Mouse (Mus musculus) stomach, embryonic 15.5 days (tissue): ENCODE measurements around the gene Knstrn. TPM values are rescaled to one million over a fixed set of nuclear protein-coding genes. Genes with fewer than 3 reads are reported as not detected.

ENCODE experiments used
- ATAC-seq: fragments of 200-750 bp; cut with Nextera tagmentation; 2 replicates; pipeline ENCODE4 v1.8.0; 2017; ENCODE audit warnings: low read depth, moderate number of reproducible peaks, moderate TSS enrichment; ENCODE audit not compliant: insufficient read depth, low FRiP score
- H3K27ac ChIP-seq: fragments of 300-500 bp; sonication (generic); 2 replicates; pipeline ENCODE4 v1.5.1; 2015; ENCODE audit warnings: mild to moderate bottlenecking, inconsistent platforms
- H3K27me3 ChIP-seq: fragments of 300-500 bp; sonication (generic); replicated peaks from 2 replicates; pipeline ENCODE4 v1.6.1; 2015; ENCODE audit warnings: inconsistent platforms
- H3K36me3 ChIP-seq: fragments of 300-500 bp; sonication (generic); 2 replicates; pipeline ENCODE4 v1.6.1; 2015; ENCODE audit warnings: inconsistent platforms
- H3K4me1 ChIP-seq: fragments of 300-500 bp; sonication (generic); 2 replicates; pipeline ENCODE4 v1.6.1; 2015; ENCODE audit warnings: inconsistent platforms
- H3K4me2 ChIP-seq: fragments of 300-500 bp; sonication (generic); 2 replicates; pipeline ENCODE4 v1.6.1; 2015; ENCODE audit warnings: mild to moderate bottlenecking, inconsistent platforms
- H3K4me3 ChIP-seq: fragments of 300-500 bp; sonication (generic); replicated peaks from 2 replicates; pipeline ENCODE4 v1.5.1; 2015; ENCODE audit warnings: inconsistent platforms
- H3K9ac ChIP-seq: fragments of 300-500 bp; sonication (generic); 2 replicates; pipeline ENCODE4 v1.6.1; 2015; ENCODE audit warnings: inconsistent platforms
- H3K9me3 ChIP-seq: fragments of 300-500 bp; sonication (generic); 2 replicates; pipeline ENCODE4 v1.6.1; 2016; ENCODE audit warnings: inconsistent platforms
- WGBS: fragments of 180-500 bp; shearing (Covaris S2); methylation state at CpG from one replicate; pipeline ENCODE4 v1.1.7; 2015; 5-methylcytosine and 5-hydroxymethylcytosine counted together
- polyA plus RNA-seq: library from polyadenylated mRNA; unstranded; fragments of >200 nt; fragmentation: Nextera tagmentation; extraction: Ambion mirVana; gene quantifications from 2 replicates; pipeline ENCODE4 v1.2.1, GENCODE M21; 2015

Knstrn gene
- polyA plus RNA-seq, 1 experiment from 2014 or later: 88.1 TPM

DNA sequence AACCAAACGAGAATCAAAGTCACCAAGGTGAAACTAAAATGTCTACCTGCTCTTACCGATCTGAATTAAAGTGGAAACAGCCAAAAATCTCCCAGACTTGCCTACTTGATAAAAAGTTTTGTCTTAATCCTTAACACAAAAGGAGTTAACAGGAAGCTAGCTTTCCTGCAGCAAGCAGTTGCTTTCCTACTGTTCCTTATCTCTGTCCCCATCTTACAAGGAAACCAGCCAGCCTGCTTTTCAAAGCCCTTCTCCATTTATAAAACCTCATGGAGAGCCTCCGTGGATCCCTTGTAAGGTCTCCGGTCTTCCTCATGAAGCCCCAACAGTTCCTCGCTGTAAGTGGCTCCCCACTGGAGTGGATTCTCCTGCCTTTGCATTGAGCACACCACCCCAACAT is 24.5 kb downstream of the Knstrn start:
- Histone ChIP-seq H3K9me3 (no peaks in the 10 kb centered on the region), H3K4me3 (no peak overlapping the region), H3K4me2 (no peak overlapping the region), H3K36me3 (peaks cover 14% of the 10 kb centered on the region), H3K9ac (no peak overlapping the region), H3K4me1 (no peaks in the 10 kb centered on the region), H3K27me3 (no peaks in the 10 kb centered on the region), H3K27ac (no peak overlapping the region)
- 42% methylated on average over 5 of the region's 5 CpGs for WGBS
- ATAC-seq: no peak

DNA sequence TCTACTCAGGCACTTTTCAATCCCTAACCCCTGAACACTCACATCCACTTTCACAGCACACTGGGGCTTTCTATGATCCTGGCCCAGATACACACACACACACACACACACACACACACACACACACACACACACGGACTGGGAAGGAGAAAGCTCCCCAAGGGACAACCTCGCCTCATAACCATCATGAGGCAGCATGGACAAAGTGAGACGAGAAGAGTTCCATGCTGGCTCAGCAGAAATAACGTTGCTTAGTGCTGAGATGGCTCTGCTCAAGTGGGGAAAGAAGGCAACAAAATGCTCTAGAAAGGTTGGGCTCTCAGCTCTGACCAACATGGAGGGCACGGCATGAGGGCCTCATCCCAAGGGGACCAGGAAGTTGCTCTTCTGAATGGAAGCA is 27.4 kb downstream of the Knstrn start:
- Histone ChIP-seq H3K36me3 (no peaks in the 10 kb centered on the region), H3K27me3 (no peaks in the 10 kb centered on the region), H3K9ac (no peak overlapping the region), H3K4me1 (no peaks in the 10 kb centered on the region), H3K9me3 (no peaks in the 10 kb centered on the region), H3K27ac (no peak overlapping the region), H3K4me3 (no peak overlapping the region), H3K4me2 (no peak overlapping the region)
- 64% methylated on average over 5 of the region's 5 CpGs for WGBS
- ATAC-seq: no peak

GRCm38 (mm10) chr2:118841774-118842173 is 28.0 kb downstream of the Knstrn start:
- Histone ChIP-seq H3K27ac (no peak overlapping the region), H3K36me3 (no peaks in the 10 kb centered on the region), H3K4me3 (no peak overlapping the region), H3K9ac (no peak overlapping the region), H3K9me3 (no peaks in the 10 kb centered on the region), H3K4me2 (no peak overlapping the region), H3K27me3 (no peaks in the 10 kb centered on the region), H3K4me1 (no peaks in the 10 kb centered on the region)
- 81% methylated on average over 4 of the region's 4 CpGs for WGBS
- ATAC-seq: no peak

DNA sequence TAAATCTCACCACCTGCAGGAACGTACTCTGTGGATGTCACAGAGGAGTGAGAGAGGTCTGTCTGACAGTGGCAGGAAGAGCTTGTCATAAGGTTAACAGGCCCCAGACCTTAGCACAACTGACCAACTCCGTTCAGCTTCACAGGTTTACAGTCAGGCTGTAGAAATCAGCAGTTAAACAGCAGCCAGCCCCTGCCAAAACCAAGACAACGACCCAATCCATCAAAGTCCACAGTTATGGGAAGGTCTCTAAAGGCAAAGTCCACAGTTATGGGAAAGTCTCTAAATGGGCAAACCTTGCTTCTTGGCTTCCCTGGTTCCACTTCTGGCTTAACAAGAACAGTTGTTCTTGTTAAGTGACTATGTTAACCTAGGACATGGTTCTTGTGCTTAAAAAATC is 30.6 kb downstream of the Knstrn start:
- Histone ChIP-seq H3K9ac (no peak overlapping the region), H3K36me3 (no peaks in the 10 kb centered on the region), H3K9me3 (no peaks in the 10 kb centered on the region), H3K4me2 (no peak overlapping the region), H3K4me1 (no peaks in the 10 kb centered on the region), H3K4me3 (no peak overlapping the region), H3K27me3 (no peaks in the 10 kb centered on the region), H3K27ac (no peak overlapping the region)
- WGBS: 74% methylated on average over 3 of the region's 3 CpGs
- no peak for ATAC-seq

DNA sequence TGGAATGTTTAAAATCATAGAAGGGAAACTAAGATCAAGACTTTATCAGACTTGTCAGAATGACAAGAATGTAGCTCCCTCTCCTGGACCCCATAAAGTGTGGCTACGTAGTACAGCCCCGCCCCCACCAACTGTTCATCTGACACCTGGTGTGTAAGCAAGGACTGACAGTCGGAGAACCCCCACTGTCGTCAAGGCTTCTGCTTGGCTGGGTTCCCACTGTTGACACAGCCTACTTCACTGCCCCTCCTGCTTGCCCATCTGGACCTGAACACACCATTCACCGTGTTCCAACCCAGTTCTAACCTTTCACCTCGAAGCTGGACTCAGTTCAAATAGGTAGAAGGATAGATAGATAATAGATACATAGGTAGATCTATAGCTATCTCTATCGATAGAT is 32.4 kb downstream of the Knstrn start:
- Histone ChIP-seq H3K36me3 (no peaks in the 10 kb centered on the region), H3K27me3 (no peaks in the 10 kb centered on the region), H3K9me3 (no peaks in the 10 kb centered on the region), H3K4me3 (no peak overlapping the region), H3K4me1 (no peaks in the 10 kb centered on the region), H3K4me2 (no peak overlapping the region), H3K9ac (no peak overlapping the region), H3K27ac (no peak overlapping the region)
- 48% methylated on average over 7 of the region's 7 CpGs for WGBS
- peak; percentile 58; the same call in 1 of the 2 replicates for ATAC-seq

GRCm38 (mm10) chr2:118851756-118852155 is 38.0 kb downstream of the Knstrn start:
- WGBS: 28% methylated on average over 3 of the region's 3 CpGs
- Histone ChIP-seq H3K27ac (no peak overlapping the region), H3K9ac (no peak overlapping the region), H3K9me3 (no peaks in the 10 kb centered on the region), H3K4me3 (no peak overlapping the region), H3K4me2 (no peak overlapping the region), H3K27me3 (no peaks in the 10 kb centered on the region), H3K4me1 (no peaks in the 10 kb centered on the region), H3K36me3 (no peaks in the 10 kb centered on the region)
- ATAC-seq: no peak

GRCm38 (mm10) chr2:118861454-118862339 is 47.9 kb downstream of the Knstrn start, which contains the start of gene Ivd:
TSS of gene Ivd (plus strand) at chr2:118861954.
- no peaks in the 10 kb centered on the region for H3K36me3 ChIP-seq
- peak; percentile 99 for ATAC-seq
- peak within 1 kb of the TSS; percentile 57 for H3K4me3 ChIP-seq
- H3K4me1 ChIP-seq: no peaks in the 10 kb centered on the region
- peak within 1 kb of the TSS; percentile 72 for H3K4me2 ChIP-seq
- H3K27ac ChIP-seq: peak within 1 kb of the TSS; percentile 36
- no peaks in the 10 kb centered on the region for H3K9me3 ChIP-seq
- H3K9ac ChIP-seq: peak within 1 kb of the TSS; percentile 32; the same call in 1 of the 2 replicates
- no peaks in the 10 kb centered on the region for H3K27me3 ChIP-seq
- WGBS: under 1% methylated on average over 34 of the region's 34 CpGs

DNA sequence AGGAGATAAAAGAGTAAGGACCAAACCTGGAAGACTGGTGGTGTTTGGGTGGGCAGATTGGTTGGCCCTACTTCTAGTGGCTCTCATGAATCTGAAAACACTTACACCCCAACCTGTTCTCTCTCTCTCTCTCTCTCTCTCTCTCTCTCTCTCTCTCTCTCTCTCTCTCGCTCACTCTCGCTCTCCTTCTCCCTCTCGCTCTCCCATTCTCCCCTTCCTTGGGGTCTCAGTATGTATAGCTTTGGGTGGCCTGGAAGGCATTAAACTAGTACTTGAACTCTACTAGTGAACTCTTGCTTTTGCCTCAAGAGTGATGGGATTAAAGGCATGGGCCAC is 48.5 kb downstream of the Knstrn start:
- Histone ChIP-seq H3K4me1 (no peaks in the 10 kb centered on the region), H3K4me2 (peak overlapping the region; percentile 72), H3K27ac (peak overlapping the region; percentile 36; the same call in 1 of the 2 replicates), H3K27me3 (no peaks in the 10 kb centered on the region), H3K9me3 (no peaks in the 10 kb centered on the region), H3K36me3 (no peaks in the 10 kb centered on the region), H3K9ac (peak overlapping the region; percentile 32; the same call in 1 of the 2 replicates), H3K4me3 (peak overlapping the region; percentile 57)
- 38% methylated on average over 3 of the region's 3 CpGs for WGBS
- ATAC-seq: no peak

DNA sequence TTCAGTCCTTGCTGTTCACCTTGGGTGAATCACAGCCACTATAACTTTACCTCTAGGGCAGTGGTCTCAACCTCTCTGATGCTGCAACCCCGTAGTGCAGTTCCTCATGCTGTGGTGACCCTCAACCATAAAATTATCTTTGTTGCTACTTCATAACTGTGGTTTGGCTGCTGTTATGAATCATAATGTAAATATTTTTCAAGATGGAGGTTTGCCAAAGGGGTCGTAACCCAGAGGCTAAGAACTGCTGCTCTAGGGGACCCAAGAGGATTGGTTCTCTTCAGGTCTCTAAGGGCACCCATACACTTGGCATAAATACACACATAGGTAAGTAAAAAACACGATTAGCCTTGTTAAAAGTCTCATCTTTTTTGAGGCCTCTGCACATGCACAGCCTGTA is 56.8 kb downstream of the Knstrn start:
- ATAC-seq: no peak
- H3K9ac ChIP-seq: no peak overlapping the region

DNA sequence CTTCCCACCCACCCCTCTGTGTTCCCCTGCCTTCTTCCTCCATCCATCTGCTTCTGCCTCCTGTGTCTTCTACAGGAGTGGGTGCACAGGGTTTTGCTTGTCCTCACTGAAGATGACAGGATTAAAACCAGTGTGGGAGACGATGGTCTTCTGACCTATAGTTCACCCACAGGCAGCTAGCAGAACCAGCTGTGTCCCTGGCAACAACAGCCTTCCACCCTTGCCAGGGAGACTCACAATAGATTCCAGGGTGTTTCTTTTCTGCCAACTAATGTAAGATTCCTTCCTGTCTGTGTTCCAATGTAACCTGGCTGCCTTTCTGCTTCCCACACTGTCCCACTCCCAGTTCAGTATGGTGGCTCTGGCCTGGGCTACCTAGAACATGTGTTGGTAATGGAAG is 57.2 kb downstream of the Knstrn start:
- Histone ChIP-seq H3K36me3 (peaks cover under 1% of the 10 kb centered on the region; the same call in 1 of the 2 replicates), H3K9ac (no peak overlapping the region), H3K4me2 (no peak overlapping the region), H3K9me3 (no peaks in the 10 kb centered on the region), H3K27me3 (no peaks in the 10 kb centered on the region), H3K4me1 (peaks cover 3% of the 10 kb centered on the region; the same call in 1 of the 2 replicates), H3K27ac (no peak overlapping the region), H3K4me3 (no peak overlapping the region)
- no peak for ATAC-seq
- WGBS: 65% methylated on average over 1 of the region's 1 CpGs

More for the DNA sequence above, 56.8 kb downstream of the Knstrn start:
- Histone ChIP-seq H3K4me2 (no peak overlapping the region), H3K4me3 (no peak overlapping the region), H3K27ac (no peak overlapping the region), H3K4me1 (peaks cover 3% of the 10 kb centered on the region; the same call in 1 of the 2 replicates), H3K36me3 (no peaks in the 10 kb centered on the region), H3K9me3 (no peaks in the 10 kb centered on the region), H3K27me3 (no peaks in the 10 kb centered on the region)
- 63% methylated on average over 3 of the region's 3 CpGs for WGBS

DNA sequence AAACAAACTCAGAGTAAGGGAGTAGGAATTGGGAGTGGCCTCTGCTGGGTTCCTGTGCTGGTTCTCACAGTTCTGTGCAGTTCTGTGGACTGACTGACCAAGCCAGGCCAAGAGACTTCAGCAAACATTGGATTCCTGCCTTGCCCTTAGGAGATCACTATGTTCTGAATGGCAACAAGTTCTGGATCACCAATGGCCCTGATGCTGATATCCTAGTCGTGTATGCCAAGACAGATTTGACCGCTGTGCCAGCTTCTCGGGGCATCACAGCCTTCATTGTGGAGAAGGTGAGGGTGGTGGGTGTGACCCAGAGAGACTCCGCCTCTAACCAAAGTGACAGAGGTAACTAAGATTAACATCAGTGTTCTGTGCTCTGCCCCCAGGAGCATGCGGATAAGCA is 59.2 kb downstream of the Knstrn start:
- WGBS: 90% methylated on average over 5 of the region's 5 CpGs

GRCm38 (mm10) chr2:118873890-118874430 is 60.2 kb downstream of the Knstrn start:
- no peak for ATAC-seq
- Histone ChIP-seq H3K9me3 (no peaks in the 10 kb centered on the region), H3K4me3 (no peak overlapping the region), H3K4me1 (peaks cover 3% of the 10 kb centered on the region; the same call in 1 of the 2 replicates), H3K4me2 (no peak overlapping the region), H3K27ac (no peak overlapping the region), H3K27me3 (no peaks in the 10 kb centered on the region), H3K9ac (no peak overlapping the region), H3K36me3 (peaks cover 12% of the 10 kb centered on the region)
- WGBS: 71% methylated on average over 6 of the region's 6 CpGs

More for the DNA sequence above, 59.2 kb downstream of the Knstrn start:
- peaks cover 12% of the 10 kb centered on the region for H3K36me3 ChIP-seq
- H3K27me3 ChIP-seq: no peaks in the 10 kb centered on the region
- ATAC-seq: no peak
- H3K9ac ChIP-seq: no peak overlapping the region
- H3K27ac ChIP-seq: no peak overlapping the region
- H3K4me1 ChIP-seq: peaks cover 3% of the 10 kb centered on the region; the same call in 1 of the 2 replicates
- H3K9me3 ChIP-seq: no peaks in the 10 kb centered on the region
- H3K4me3 ChIP-seq: no peak overlapping the region
- no peak overlapping the region for H3K4me2 ChIP-seq
